Mouse (Mus musculus) heart, postnatal 36 days (tissue): ENCODE measurements around the gene Tarsl2. TPM values are rescaled to one million over a fixed set of nuclear protein-coding genes. Genes with fewer than 3 reads are reported as not detected.

Experiments
- DNase-seq, 2 experiments: peaks; one replicate each; pipeline ENCODE4 v3.0.0; 2021 to 2022
- intact Hi-C: fragments of 180-260 bp; cut with DNase I; formaldehyde crosslinking; loops from one replicate; pipeline ENCODE4 v1.15.1; 2025
- total RNA-seq, 2 experiments: library from RNA; stranded (reverse); gene quantifications; 2 replicates each; pipeline ENCODE4 v1.2.3; 2021

Gene Tarsl2
- total RNA-seq, 2 experiments from 2014 or later, result 33.8 to 36.7 TPM

GRCm38 (mm10) chr7:65713782-65714181, 69.1 kb downstream of the Tarsl2 start:
- DNase-seq, result no peak
- intact Hi-C loops, result no loop called here

DNA sequence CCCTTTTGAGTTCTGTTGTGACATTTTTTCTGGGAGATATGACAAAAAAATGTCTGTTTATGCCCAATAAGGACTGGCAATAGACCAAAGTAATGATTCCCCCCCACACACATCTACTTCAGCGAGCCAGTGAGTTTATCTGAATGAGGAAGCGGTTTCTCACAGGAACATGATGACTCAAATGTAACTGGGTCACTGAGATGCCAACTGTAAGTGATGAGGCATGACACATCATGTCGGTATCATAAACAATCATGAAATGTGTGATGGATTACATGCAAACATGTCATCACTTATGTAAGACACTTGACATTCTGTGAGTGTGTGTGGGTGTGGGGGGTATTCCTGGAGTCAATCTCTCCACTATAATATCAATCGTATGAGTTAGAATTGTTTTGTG, 69.6 kb downstream of the Tarsl2 start:
- intact Hi-C loops, result no loop called here
- no peak for DNase-seq

DNA sequence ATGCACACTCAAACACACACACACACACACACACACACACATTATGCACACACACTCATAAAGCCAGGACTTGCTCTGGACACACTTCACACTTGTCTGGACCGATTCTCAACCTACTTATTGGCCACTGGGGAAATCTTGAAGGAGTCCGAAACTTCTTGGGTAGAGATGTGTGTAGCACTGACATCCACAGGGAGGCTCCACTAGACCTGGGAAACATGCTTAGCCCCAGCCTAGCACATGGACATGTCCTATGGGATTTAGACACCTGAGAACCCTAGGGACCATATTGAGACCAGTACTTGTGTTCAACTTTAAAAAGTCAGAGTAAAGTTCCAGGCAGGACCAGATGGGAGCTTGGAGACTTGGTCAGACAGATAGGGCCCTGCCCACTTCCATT, 89.3 kb downstream of the Tarsl2 start:
- DNase-seq, result no peak
- intact Hi-C loops, result no loop called here

- DNase-seq, result no peak
- intact Hi-C loops, result no loop called here
These were observed 90.6 kb downstream of the Tarsl2 start for GRCm38 (mm10) chr7:65735261-65735660.

- intact Hi-C loops, result no loop called here
These were observed 92.8 kb downstream of the Tarsl2 start for GRCm38 (mm10) chr7:65737286-65738040.

More at GRCm38 (mm10) chr7:65737286-65738040, 92.8 kb downstream of the Tarsl2 start:
- peak; percentile 53 to 56 for DNase-seq

Other genes with a start within 250 kb of the Tarsl2 start
- 100 to 1,000 TPM; 110 to 116 TPM for gene Tjp1, start 117.1 kb upstream of the Tarsl2 start, total RNA-seq
- 10 to 100 TPM; 18.2 to 19.0 TPM for gene Tm2d3, start 46.3 kb downstream of the Tarsl2 start, total RNA-seq
- 10 to 100 TPM; 49.3 to 53.8 TPM for gene Pcsk6, start 216.8 kb downstream of the Tarsl2 start, total RNA-seq